Mouse (Mus musculus) hindbrain, embryonic 13.5 days (tissue): ENCODE data around the gene Iffo2. TPM values are rescaled to one million over a fixed set of nuclear protein-coding genes. Genes with fewer than 3 reads are reported as not detected.

Source experiments
- ATAC-seq: fragments of 200-750 bp; cut with Nextera tagmentation; 2 replicates; pipeline ENCODE4 v1.8.0; 2017; ENCODE audit warnings: moderate TSS enrichment; ENCODE audit not compliant: low FRiP score
- H3K27ac ChIP-seq: fragments of 300-500 bp; sonication (generic); 2 replicates; pipeline ENCODE4 v1.5.1; 2015; ENCODE audit warnings: inconsistent platforms, mild to moderate bottlenecking, moderate library complexity
- H3K27me3 ChIP-seq: fragments of 300-500 bp; sonication (generic); 2 replicates; pipeline ENCODE4 v1.6.1; 2015; ENCODE audit warnings: mild to moderate bottlenecking, inconsistent platforms
- H3K36me3 ChIP-seq: fragments of 300-500 bp; sonication (generic); 2 replicates; pipeline ENCODE4 v1.6.1; 2015; ENCODE audit warnings: mild to moderate bottlenecking, inconsistent platforms
- H3K4me1 ChIP-seq: fragments of 300-500 bp; sonication (generic); replicated peaks from 2 replicates; pipeline ENCODE4 v1.6.1; 2015; ENCODE audit warnings: inconsistent platforms
- H3K4me2 ChIP-seq: fragments of 300-500 bp; sonication (generic); 2 replicates; pipeline ENCODE4 v1.6.1; 2015; ENCODE audit warnings: inconsistent platforms, mild to moderate bottlenecking, moderate library complexity
- H3K4me3 ChIP-seq: fragments of 300-500 bp; sonication (generic); 2 replicates; pipeline ENCODE4 v1.5.1; 2015; ENCODE audit warnings: mild to moderate bottlenecking, inconsistent platforms
- H3K9ac ChIP-seq: fragments of 300-500 bp; sonication (generic); 2 replicates; pipeline ENCODE4 v1.6.1; 2015; ENCODE audit warnings: mild to moderate bottlenecking, inconsistent platforms
- H3K9me3 ChIP-seq: fragments of 300-500 bp; sonication (generic); 2 replicates; pipeline ENCODE4 v1.6.1; 2016; ENCODE audit warnings: inconsistent platforms
- WGBS: fragments of 180-500 bp; shearing (Covaris S2); methylation state at CpG from one replicate; pipeline ENCODE4 v1.1.7; 2015; 5-methylcytosine and 5-hydroxymethylcytosine counted together
- polyA plus RNA-seq: library from polyadenylated mRNA; unstranded; fragments of >200 nt; fragmentation: Nextera tagmentation; extraction: Ambion mirVana; gene quantifications from 2 replicates; pipeline ENCODE4 v1.2.1, GENCODE M21; 2015

Iffo2 gene
- polyA plus RNA-seq, 1 experiment from 2014 or later, result 4.4 TPM

DNA sequence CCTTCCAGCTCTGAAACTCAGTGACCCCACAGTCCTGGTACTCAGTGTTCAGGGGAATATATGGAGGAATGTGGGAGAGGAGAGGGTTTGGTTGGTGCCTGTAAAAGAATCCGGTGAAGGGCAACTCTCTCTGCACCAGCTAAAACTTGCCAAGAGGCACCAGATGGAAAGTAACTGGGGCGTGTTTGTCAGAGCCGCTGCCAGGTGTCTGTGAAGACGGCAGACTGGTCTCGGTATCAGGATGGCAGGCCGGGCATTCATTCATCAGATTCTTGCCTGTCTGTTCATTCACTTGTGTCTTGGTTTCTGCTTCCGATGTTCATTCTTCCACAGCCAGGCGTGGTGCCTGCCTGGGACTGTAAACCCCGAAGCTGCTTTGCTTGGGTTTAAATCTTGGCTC lies 6.4 kb downstream of the Iffo2 start:
- WGBS, result 80% methylated on average over 9 of the region's 9 CpGs

GRCm38 (mm10) chr4:139540784-139541183 lies 10.4 kb downstream of the Iffo2 start:
- no peak overlapping the region for H3K4me2 ChIP-seq
- 92% methylated on average over 7 of the region's 7 CpGs for WGBS
- 0 out of 2 replicates have a peak, but pooled peaks cover 2% of the 10 kb centered on the region for H3K4me1 ChIP-seq
- H3K27me3 ChIP-seq, result no peaks in the 10 kb centered on the region
- H3K9ac ChIP-seq, result no peak overlapping the region
- H3K36me3 ChIP-seq, result no peaks in the 10 kb centered on the region
- H3K27ac ChIP-seq, result no peak overlapping the region
- H3K9me3 ChIP-seq, result no peaks in the 10 kb centered on the region
- ATAC-seq, result no peak
- H3K4me3 ChIP-seq, result no peak overlapping the region

More for the DNA sequence above, 6.4 kb downstream of the Iffo2 start:
- 0 out of 2 replicates have a peak, but pooled peaks cover 4% of the 10 kb centered on the region for H3K27me3 ChIP-seq
- no peak overlapping the region for H3K9ac ChIP-seq
- no peak overlapping the region for H3K4me2 ChIP-seq
- ATAC-seq, result no peak
- H3K27ac ChIP-seq, result no peak overlapping the region
- 0 out of 2 replicates have a peak, but pooled peaks cover 8% of the 10 kb centered on the region for H3K4me1 ChIP-seq
- no peak overlapping the region for H3K4me3 ChIP-seq
- no peaks in the 10 kb centered on the region for H3K9me3 ChIP-seq
- H3K36me3 ChIP-seq, result no peaks in the 10 kb centered on the region

DNA sequence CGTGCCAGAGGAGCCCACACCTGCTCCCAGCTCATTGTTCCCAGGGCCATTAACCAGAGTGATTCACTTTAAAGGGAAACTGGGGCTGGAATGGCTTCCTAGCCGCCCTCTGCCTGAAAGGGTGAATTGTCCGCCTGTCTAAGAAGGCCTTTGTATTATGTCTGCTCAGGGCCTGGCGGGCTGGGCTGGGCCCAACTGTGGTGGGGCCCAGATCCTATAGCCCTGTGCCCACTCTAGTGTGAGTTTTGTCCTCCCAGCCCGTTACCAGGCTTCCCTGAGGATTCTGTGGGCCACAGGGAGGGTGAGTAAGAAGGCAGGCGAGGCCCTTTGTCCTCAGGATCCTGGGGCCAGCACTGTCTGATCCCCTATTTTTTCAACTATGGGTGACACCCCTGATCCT lies 15.4 kb downstream of the Iffo2 start:
- no peaks in the 10 kb centered on the region for H3K4me1 ChIP-seq
- H3K36me3 ChIP-seq, result no peaks in the 10 kb centered on the region
- H3K9me3 ChIP-seq, result no peaks in the 10 kb centered on the region
- H3K4me2 ChIP-seq, result no peak overlapping the region
- H3K27me3 ChIP-seq, result no peaks in the 10 kb centered on the region
- no peak for ATAC-seq
- 25% methylated on average over 6 of the region's 6 CpGs for WGBS
- no peak overlapping the region for H3K4me3 ChIP-seq
- peak overlapping the region; percentile 50; the same call in 1 of the 2 replicates for H3K27ac ChIP-seq
- H3K9ac ChIP-seq, result no peak overlapping the region

DNA sequence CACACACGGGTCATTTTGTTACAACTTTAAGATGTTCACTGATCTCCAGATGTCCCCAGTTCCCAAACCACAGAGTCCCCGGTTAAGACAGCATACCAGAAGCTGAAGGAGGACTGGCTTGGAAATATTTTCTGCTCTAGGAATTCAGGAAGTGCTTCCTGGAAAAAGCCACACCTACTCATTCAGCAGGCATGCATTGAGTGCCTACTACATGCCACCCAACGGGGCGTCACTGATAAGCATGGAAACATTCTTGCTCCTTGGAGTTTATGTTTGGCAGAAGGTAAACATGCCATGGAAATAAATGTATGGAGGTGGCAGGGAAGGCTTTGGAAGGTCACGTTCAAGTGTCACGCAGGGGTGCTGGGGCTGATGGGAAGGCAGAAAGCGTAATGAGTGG lies 19.1 kb downstream of the Iffo2 start:
- Histone ChIP-seq H3K27ac (no peak overlapping the region), H3K9ac (no peak overlapping the region), H3K4me3 (no peak overlapping the region), H3K4me1 (no peaks in the 10 kb centered on the region), H3K27me3 (no peaks in the 10 kb centered on the region), H3K36me3 (no peaks in the 10 kb centered on the region), H3K9me3 (no peaks in the 10 kb centered on the region), H3K4me2 (no peak overlapping the region)
- 87% methylated on average over 7 of the region's 7 CpGs for WGBS
- no peak for ATAC-seq

DNA sequence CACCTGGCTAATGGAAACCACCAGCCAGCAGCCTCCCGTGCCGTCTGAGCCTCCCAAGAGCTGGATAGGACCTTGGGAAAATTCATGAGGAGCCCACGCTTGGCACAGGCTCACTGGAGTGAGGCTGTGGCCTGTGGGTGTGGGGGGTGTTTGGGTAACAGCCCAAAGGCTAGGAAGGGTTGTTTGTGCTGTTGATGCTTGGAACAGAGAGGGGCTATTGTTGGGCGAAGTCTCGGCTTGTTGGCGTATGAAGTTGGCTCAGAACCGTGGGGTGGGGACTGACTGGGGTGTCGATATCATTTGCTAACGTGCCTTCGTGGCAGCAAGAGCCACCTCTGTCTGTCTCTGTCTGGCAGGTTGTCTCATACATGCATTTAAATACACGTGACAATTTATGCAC lies 24.9 kb downstream of the Iffo2 start:
- H3K36me3 ChIP-seq, result no peaks in the 10 kb centered on the region
- no peak overlapping the region for H3K4me3 ChIP-seq
- no peaks in the 10 kb centered on the region for H3K9me3 ChIP-seq
- H3K4me1 ChIP-seq, result no peaks in the 10 kb centered on the region
- no peak for ATAC-seq
- no peak overlapping the region for H3K27ac ChIP-seq
- WGBS, result 85% methylated on average over 11 of the region's 11 CpGs
- no peaks in the 10 kb centered on the region for H3K27me3 ChIP-seq
- no peak overlapping the region for H3K4me2 ChIP-seq
- no peak overlapping the region for H3K9ac ChIP-seq

- WGBS, result 80% methylated on average over 19 of the region's 19 CpGs
Measured at GRCm38 (mm10) chr4:139555951-139556350, 25.6 kb downstream of the Iffo2 start.

GRCm38 (mm10) chr4:139568361-139568760 lies 38.0 kb downstream of the Iffo2 start:
- Histone ChIP-seq H3K27ac (no peak overlapping the region), H3K9me3 (no peaks in the 10 kb centered on the region), H3K27me3 (peaks cover 14% of the 10 kb centered on the region), H3K36me3 (no peaks in the 10 kb centered on the region), H3K4me1 (peaks cover 1% of the 10 kb centered on the region; the same call in 1 of the 2 replicates), H3K4me2 (no peak overlapping the region), H3K9ac (no peak overlapping the region), H3K4me3 (no peak overlapping the region)
- ATAC-seq, result no peak
- WGBS, result 87% methylated on average over 15 of the region's 15 CpGs

More at GRCm38 (mm10) chr4:139555951-139556350, 25.6 kb downstream of the Iffo2 start:
- Histone ChIP-seq H3K9ac (no peak overlapping the region), H3K27me3 (no peaks in the 10 kb centered on the region), H3K9me3 (no peaks in the 10 kb centered on the region), H3K4me1 (no peaks in the 10 kb centered on the region), H3K36me3 (no peaks in the 10 kb centered on the region), H3K4me3 (no peak overlapping the region), H3K4me2 (no peak overlapping the region), H3K27ac (no peak overlapping the region)
- ATAC-seq, result no peak

- Histone ChIP-seq H3K9ac (no peak overlapping the region), H3K27me3 (peaks cover 14% of the 10 kb centered on the region), H3K4me1 (peaks cover 13% of the 10 kb centered on the region), H3K4me3 (no peak overlapping the region), H3K27ac (no peak overlapping the region), H3K36me3 (no peaks in the 10 kb centered on the region), H3K4me2 (no peak overlapping the region), H3K9me3 (no peaks in the 10 kb centered on the region)
- no peak for ATAC-seq
- WGBS, result 79% methylated on average over 10 of the region's 10 CpGs
Measured at GRCm38 (mm10) chr4:139570756-139571155, 40.4 kb downstream of the Iffo2 start.

DNA sequence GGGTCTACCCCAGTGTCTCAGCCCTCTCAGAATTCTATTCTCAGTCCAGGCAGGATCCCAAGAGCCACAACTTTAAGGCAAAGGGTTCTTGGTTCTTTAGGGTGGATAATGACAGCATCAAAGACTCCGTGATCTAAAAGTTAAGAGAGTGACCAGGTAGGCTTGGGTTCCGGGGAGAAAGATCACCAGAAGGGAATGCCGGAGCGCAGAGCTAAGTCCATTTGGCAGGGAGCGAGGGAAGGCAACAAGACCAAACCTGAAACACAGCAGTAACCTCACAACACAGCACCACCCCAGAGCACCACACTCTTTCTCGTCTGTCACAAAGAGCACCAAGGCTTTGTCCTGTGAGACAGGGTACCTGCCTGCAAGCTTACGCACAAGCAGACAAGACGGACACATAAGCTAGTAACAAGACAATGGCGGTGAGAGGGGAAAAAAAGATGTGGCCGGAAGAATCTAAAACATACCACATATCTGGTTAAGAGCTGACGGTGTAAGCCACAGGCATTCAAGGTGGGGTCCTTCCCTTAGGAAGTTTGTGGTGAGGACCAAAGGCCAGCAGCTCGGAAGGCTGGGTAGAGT lies 42.7 kb downstream of the Iffo2 start:
- peaks cover 32% of the 10 kb centered on the region for H3K4me1 ChIP-seq
- 92% methylated on average over 12 of the region's 12 CpGs for WGBS
- ATAC-seq, result no peak
- no peak overlapping the region for H3K27ac ChIP-seq
- H3K4me2 ChIP-seq, result no peak overlapping the region
- H3K9ac ChIP-seq, result 0 out of 2 replicates have a peak overlapping the region, but pooled peaks have one; percentile 61
- H3K4me3 ChIP-seq, result no peak overlapping the region
- H3K9me3 ChIP-seq, result no peaks in the 10 kb centered on the region
- H3K27me3 ChIP-seq, result peaks cover 14% of the 10 kb centered on the region
- no peaks in the 10 kb centered on the region for H3K36me3 ChIP-seq

DNA sequence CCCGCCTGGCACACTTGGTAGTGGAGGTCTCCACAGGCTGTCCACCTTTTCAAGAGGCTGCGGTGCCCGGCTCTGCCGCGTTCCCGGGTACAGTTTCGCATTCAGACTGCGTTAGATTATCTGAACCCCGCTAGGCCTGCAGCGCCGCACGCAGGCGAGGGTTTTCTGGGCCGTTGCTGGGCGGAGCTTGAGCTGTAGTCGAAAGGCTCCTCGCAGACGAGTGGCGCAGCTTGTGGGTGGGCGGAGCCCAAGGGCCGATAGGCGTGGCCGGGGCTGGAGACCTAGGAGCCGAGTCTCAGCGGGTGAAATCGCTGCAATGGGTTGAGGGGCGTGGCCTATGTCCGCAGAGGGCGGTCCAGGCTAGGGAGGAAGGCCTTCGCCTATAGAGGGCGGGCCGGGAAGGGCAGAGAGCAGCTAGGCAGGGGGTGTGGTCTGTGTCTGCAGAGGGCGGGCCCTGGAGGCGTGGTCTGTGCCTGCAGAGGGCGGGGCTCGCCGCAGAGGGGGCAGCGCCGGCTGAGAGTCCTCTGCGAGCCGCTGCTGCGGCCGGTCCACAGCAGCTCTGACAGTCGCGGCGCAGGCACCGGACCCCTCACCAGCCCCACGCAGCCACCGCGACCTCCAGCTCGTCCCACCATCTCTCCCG lies 43.9 kb downstream of the Iffo2 start:
- H3K27me3 ChIP-seq, result peaks cover 8% of the 10 kb centered on the region
- H3K9me3 ChIP-seq, result no peaks in the 10 kb centered on the region
- H3K36me3 ChIP-seq, result no peaks in the 10 kb centered on the region
- peak overlapping the region; percentile 91 for H3K4me2 ChIP-seq
- peak overlapping the region; percentile 90 for H3K27ac ChIP-seq
- peak overlapping the region; percentile 83 for H3K4me3 ChIP-seq
- peak overlapping the region; percentile 92 for H3K9ac ChIP-seq
- peaks cover 45% of the 10 kb centered on the region for H3K4me1 ChIP-seq
- peak; percentile 96 for ATAC-seq
- WGBS, result under 1% methylated on average over 43 of the region's 52 CpGs

GRCm38 (mm10) chr4:139574799-139575672 lies 44.7 kb downstream of the Iffo2 start:
- ATAC-seq, result peak; percentile 67
- H3K4me1 ChIP-seq, result peaks cover 52% of the 10 kb centered on the region
- H3K27me3 ChIP-seq, result peaks cover under 1% of the 10 kb centered on the region
- peak overlapping the region; percentile 92 for H3K9ac ChIP-seq
- no peaks in the 10 kb centered on the region for H3K36me3 ChIP-seq
- H3K27ac ChIP-seq, result peak overlapping the region; percentile 90
- H3K4me3 ChIP-seq, result peak overlapping the region; percentile 83
- H3K4me2 ChIP-seq, result peak overlapping the region; percentile 91
- no peaks in the 10 kb centered on the region for H3K9me3 ChIP-seq
- WGBS, result under 1% methylated on average over 105 of the region's 111 CpGs

GRCm38 (mm10) chr4:139575673-139576003 lies 45.3 kb downstream of the Iffo2 start:
- Histone ChIP-seq H3K9me3 (no peaks in the 10 kb centered on the region), H3K9ac (peak overlapping the region; percentile 92), H3K27ac (peak overlapping the region; percentile 90), H3K4me3 (peak overlapping the region; percentile 83), H3K4me1 (peaks cover 58% of the 10 kb centered on the region), H3K27me3 (no peaks in the 10 kb centered on the region; the same call in 1 of the 2 replicates), H3K36me3 (no peaks in the 10 kb centered on the region), H3K4me2 (peak overlapping the region; percentile 91)
- WGBS, result 12% methylated on average over 14 of the region's 14 CpGs
- ATAC-seq, result no peak
